Mouse (Mus musculus) liver, embryonic 16.5 days (tissue): ENCODE measurements around the gene Vps26a. TPM values are rescaled to one million over a fixed set of nuclear protein-coding genes. Genes with fewer than 3 reads are reported as not detected.
"Not testable (repeated sequence)": the region's sequence is repeated elsewhere in the genome, so short reads cannot be mapped to it uniquely, and the experiment has no call there.

ENCODE experiments used
- ATAC-seq: fragments of 200-750 bp; cut with Nextera tagmentation; 2 replicates; pipeline ENCODE4 v1.8.0; 2017; ENCODE audit warnings: low read depth, mild to moderate bottlenecking, moderate number of reproducible peaks, moderate library complexity
- H3K27ac ChIP-seq: fragments of 300-500 bp; sonication (generic); 2 replicates; pipeline ENCODE4 v1.5.1; 2014; ENCODE audit warnings: mild to moderate bottlenecking, low read length
- H3K27me3 ChIP-seq: fragments of 300-500 bp; sonication (generic); 2 replicates; pipeline ENCODE4 v1.6.1; 2014; ENCODE audit warnings: low read depth, low read length, mixed read lengths; ENCODE audit not compliant: control insufficient read depth, insufficient read depth
- H3K36me3 ChIP-seq: fragments of 300-500 bp; sonication (generic); 2 replicates; pipeline ENCODE4 v1.6.1; 2014; ENCODE audit warnings: mild to moderate bottlenecking; ENCODE audit not compliant: control insufficient read depth, insufficient read depth
- H3K4me1 ChIP-seq: fragments of 300-500 bp; sonication (generic); 2 replicates; pipeline ENCODE4 v1.6.1; 2014; ENCODE audit warnings: low read depth, low read length, mixed read lengths; ENCODE audit not compliant: control insufficient read depth
- H3K4me2 ChIP-seq: fragments of 300-500 bp; sonication (generic); 2 replicates; pipeline ENCODE4 v1.6.1; 2014; ENCODE audit warnings: low read depth, low read length, mixed read lengths
- H3K4me3 ChIP-seq: fragments of 300-500 bp; sonication (generic); 2 replicates; pipeline ENCODE4 v1.5.1; 2014; ENCODE audit warnings: low read depth, mild to moderate bottlenecking, low read length
- H3K9ac ChIP-seq: fragments of 300-500 bp; sonication (generic); 2 replicates; pipeline ENCODE4 v1.6.1; 2014; ENCODE audit warnings: low read depth, low read length
- H3K9me3 ChIP-seq: fragments of 300-500 bp; sonication (generic); replicated peaks from 2 replicates; pipeline ENCODE4 v1.6.1; 2016; ENCODE audit warnings: low read length; ENCODE audit not compliant: control insufficient read depth
- WGBS: fragments of 180-500 bp; shearing (Covaris S2); extraction: QIAGEN DNeasy Blood & Tissue Kit; methylation state at CpG from one replicate; pipeline ENCODE4 v1.1.7; 2014; ENCODE audit not compliant: insufficient replicate concordance; 5-methylcytosine and 5-hydroxymethylcytosine counted together
- polyA plus RNA-seq: library from polyadenylated mRNA; unstranded; fragments of >200 nt; fragmentation: Nextera tagmentation; extraction: Ambion mirVana; gene quantifications from 2 replicates; pipeline ENCODE4 v1.2.1, GENCODE M21; 2015

Vps26a gene
- polyA plus RNA-seq, 1 experiment from 2014 or later, result 38.0 TPM

GRCm38 (mm10) chr10:62481108-62481852, 5.3 kb downstream of the Vps26a start:
- no peak overlapping the region for H3K4me3 ChIP-seq
- peaks cover 2% of the 10 kb centered on the region; the same call in 1 of the 2 replicates for H3K36me3 ChIP-seq
- no peak overlapping the region for H3K27ac ChIP-seq
- H3K4me2 ChIP-seq, result no peak overlapping the region
- H3K9me3 ChIP-seq, result no peaks in the 10 kb centered on the region
- H3K4me1 ChIP-seq, result peaks cover 9% of the 10 kb centered on the region
- H3K9ac ChIP-seq, result no peak overlapping the region
- 68% methylated on average over 7 of the region's 7 CpGs for WGBS
- ATAC-seq, result no peak
- H3K27me3 ChIP-seq, result no peaks in the 10 kb centered on the region

DNA sequence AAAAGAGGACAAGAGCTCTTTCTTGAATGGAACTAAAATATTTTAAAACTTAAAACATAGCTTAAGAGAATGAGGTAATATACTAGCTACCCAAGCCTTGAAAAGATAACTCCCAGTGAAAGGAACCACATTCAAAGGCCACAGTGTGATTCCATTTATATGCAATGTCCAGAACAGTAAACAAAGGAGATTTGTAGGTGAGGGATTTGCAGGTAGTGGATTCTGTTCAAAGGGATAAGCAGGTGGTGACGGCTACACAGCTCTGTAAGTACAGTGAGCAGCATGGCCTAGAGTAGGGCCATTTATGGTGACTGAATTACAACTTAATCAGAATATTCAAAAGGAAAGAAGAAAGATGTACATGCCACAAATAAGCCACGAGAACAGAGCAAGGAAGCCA, 9.6 kb downstream of the Vps26a start:
- whole genome bisulfite sequencing, result 54% methylated on average over 2 of the region's 2 CpGs
- Histone ChIP-seq H3K9ac (no peak overlapping the region), H3K27ac (no peak overlapping the region), H3K9me3 (no peaks in the 10 kb centered on the region), H3K27me3 (no peaks in the 10 kb centered on the region), H3K36me3 (peaks cover 7% of the 10 kb centered on the region), H3K4me3 (no peak overlapping the region), H3K4me2 (no peak overlapping the region), H3K4me1 (no peaks in the 10 kb centered on the region)
- ATAC-seq, result no peak

DNA sequence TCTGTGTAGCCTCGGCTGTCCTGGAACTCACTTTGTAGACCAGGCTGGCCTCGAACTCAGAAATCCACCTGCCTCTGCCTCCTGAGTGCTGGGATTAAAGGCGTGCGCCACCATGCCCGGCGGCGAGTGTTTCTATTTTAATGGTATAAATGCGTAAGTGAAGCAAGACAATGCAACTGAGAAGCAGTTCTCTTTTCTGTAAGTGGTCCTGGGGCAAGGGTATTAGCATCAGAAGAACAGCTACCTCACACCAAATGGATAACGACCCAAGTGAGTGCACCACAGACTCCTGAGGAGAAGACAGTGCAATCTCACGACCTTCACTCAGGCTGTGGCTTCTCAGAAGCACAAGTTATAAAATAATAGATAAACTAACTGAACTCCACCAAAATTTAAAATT, 11.7 kb downstream of the Vps26a start:
- no peaks in the 10 kb centered on the region for H3K9me3 ChIP-seq
- WGBS, result 81% methylated on average over 10 of the region's 10 CpGs
- ATAC-seq, result no peak
- no peak overlapping the region for H3K4me2 ChIP-seq
- H3K27ac ChIP-seq, result no peak overlapping the region
- H3K4me3 ChIP-seq, result no peak overlapping the region
- H3K36me3 ChIP-seq, result peaks cover 7% of the 10 kb centered on the region
- no peaks in the 10 kb centered on the region for H3K4me1 ChIP-seq
- no peaks in the 10 kb centered on the region for H3K27me3 ChIP-seq
- no peak overlapping the region for H3K9ac ChIP-seq

DNA sequence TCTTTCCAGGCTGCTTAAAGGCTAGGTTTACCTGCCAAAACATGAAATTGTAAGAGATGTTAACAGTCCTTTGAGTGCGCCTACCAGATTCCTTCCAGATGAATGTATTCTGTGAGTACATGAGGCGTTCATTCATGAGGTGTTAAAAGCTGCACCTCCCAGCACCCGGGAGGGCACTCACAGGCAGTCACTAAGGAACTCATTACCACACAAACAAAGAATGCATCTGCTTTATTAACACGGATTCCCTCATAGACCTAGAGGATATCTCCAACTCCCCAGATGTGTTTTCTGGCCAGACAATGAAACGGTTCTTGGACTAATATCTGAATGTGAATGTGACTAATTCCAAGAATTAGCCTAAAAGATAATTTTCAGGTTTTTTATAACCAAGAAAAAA, 15.5 kb downstream of the Vps26a start:
- no peak for ATAC-seq
- Histone ChIP-seq H3K4me3 (no peak overlapping the region), H3K9ac (no peak overlapping the region), H3K27ac (no peak overlapping the region), H3K27me3 (no peaks in the 10 kb centered on the region), H3K36me3 (peaks cover 5% of the 10 kb centered on the region), H3K9me3 (no peaks in the 10 kb centered on the region), H3K4me2 (no peak overlapping the region), H3K4me1 (no peaks in the 10 kb centered on the region)
- 63% methylated on average over 5 of the region's 5 CpGs for WGBS

- ATAC-seq, result no peak
- Histone ChIP-seq H3K27ac (no peak overlapping the region), H3K27me3 (no peaks in the 10 kb centered on the region)
Observed at GRCm38 (mm10) chr10:62469736-62470135, 16.9 kb downstream of the Vps26a start.

DNA sequence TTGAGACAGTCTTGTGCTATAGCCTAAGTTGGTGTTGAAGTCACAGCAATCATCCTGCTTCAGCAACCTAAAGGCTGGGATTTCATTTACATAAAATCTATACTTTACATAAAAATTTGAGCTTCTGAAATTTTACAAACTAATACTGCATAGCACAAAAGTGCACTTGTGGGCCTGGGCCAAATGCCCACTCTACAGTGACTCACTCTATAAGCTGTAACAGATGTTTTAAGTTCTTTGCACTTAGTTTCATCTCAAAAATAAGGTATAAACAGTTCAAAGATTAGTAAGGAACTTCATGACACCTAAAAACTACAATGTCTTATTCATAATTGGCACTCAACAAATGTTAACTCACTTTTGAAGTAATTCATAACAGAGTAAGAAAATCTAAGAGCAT, 25.3 kb downstream of the Vps26a start:
- Histone ChIP-seq H3K27ac (no peak overlapping the region), H3K9me3 (no peaks in the 10 kb centered on the region), H3K36me3 (peaks cover 14% of the 10 kb centered on the region), H3K4me1 (no peaks in the 10 kb centered on the region), H3K27me3 (no peaks in the 10 kb centered on the region), H3K4me3 (no peak overlapping the region), H3K9ac (no peak overlapping the region), H3K4me2 (no peak overlapping the region)
- no peak for ATAC-seq

More at GRCm38 (mm10) chr10:62469736-62470135, 16.9 kb downstream of the Vps26a start:
- WGBS, result 80% methylated on average over 4 of the region's 4 CpGs
- Histone ChIP-seq H3K4me2 (no peak overlapping the region), H3K36me3 (peaks cover 3% of the 10 kb centered on the region), H3K9ac (no peak overlapping the region), H3K4me3 (no peak overlapping the region), H3K4me1 (no peaks in the 10 kb centered on the region), H3K9me3 (no peaks in the 10 kb centered on the region)

DNA sequence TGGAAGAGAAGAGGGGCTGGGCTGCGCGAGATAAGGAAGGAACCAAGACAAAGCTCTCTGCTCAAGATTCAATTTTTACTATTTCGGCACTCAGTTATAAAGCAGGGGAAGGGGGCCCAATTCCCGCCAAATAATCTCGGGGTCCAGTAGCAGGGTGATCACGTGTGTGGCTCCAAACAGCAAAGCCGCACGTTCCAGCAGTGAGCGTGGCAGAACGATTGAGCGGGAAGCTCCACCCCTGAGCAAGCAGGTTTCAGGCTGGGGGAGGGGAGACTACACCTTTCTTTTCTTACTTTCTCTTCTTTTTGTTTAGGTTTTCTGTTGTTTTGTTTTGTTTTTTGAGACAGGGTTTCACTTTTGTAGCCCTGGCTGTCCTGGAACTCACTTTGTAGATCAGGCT, 34.6 kb downstream of the Vps26a start:
- H3K4me3 ChIP-seq, H3K27ac ChIP-seq, H3K9me3 ChIP-seq, H3K4me2 ChIP-seq, ATAC-seq, H3K27me3 ChIP-seq, H3K9ac ChIP-seq: not testable (repeated sequence)
- Histone ChIP-seq H3K4me1 (peaks cover 16% of the 10 kb centered on the region), H3K36me3 (peaks cover 13% of the 10 kb centered on the region)
- 56% methylated on average over 11 of the region's 11 CpGs for WGBS

DNA sequence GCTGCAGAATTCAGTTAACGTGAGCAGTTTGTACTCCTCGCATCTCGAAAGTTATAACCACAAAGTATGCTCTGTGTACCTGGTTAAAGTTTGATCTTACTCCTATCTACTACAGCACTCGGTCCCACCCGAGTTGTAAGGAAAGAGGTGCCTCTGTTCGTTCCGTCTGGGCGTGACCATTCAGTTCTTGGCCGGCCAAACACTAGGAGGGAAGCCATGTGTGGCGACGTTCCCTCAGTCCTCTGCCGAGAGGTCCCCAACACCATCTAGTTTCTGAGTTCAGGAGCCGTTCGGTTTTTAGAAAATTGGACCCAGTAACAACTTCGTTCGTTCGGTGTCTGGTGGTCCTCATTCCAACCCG, 36.3 kb downstream of the Vps26a start:
- peak; percentile 7; the same call in 1 of the 2 replicates for ATAC-seq
- WGBS, result 33% methylated on average over 18 of the region's 18 CpGs

DNA sequence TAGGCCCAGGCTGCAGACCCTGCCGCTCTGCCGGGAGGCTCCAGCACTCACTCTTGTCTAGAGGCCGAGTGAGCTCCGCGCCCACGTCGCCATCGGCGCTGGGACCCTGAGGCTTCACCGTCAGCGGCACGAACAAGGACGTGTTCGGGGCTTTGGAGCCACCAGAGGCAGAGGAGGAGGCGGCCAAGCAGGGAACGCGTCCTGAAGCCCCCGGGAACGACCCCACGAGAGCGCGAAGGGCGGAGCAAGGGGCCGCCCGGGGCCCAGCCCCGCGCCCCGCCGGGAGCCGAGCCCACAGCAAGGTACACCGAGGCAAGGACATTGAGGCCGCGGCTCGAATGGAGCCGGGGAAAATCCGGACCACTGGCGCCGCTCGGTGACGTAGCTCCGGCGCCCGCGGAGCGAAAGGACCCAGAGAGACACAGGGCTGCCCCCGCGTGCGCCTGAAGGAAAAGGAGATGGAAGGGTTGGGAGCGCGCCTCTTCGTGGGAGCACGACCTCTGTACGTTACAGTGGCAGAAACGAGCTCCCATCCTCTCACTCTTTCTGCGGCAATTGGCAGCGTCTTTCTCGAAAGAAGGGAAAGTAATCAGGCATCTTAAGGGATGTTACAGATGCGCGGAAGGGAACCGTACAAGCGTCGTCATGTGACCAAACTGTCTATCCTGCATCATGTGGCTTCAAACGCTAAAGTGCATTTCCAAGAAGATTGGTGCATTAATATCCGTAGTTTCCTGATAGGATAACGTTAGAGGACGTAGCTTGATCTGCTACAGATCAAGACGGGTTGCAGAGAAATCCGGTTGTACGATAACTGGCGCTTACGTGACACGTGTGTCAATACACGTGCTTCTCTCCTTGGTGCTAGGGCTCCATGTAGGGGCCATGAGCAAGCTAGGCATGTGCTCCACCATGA, 37.0 kb downstream of the Vps26a start, which contains the start of the genes 4930507D05Rik and Supv3l1:
4930507D05Rik (plus strand) TSS at position 126 of the 916 bp plus-strand sequence.
Supv3l1 (minus strand) TSS at position 375 of the 916 bp plus-strand sequence.
- peak within 1 kb of the TSS; percentile 86 for H3K4me3 ChIP-seq
- under 1% methylated on average over 73 of the region's 73 CpGs for whole genome bisulfite sequencing
- H3K27me3 ChIP-seq, result no peaks in the 10 kb centered on the region
- H3K27ac ChIP-seq, result peak within 1 kb of the TSS; percentile 78
- H3K36me3 ChIP-seq, result peaks cover 3% of the 10 kb centered on the region; the same call in 1 of the 2 replicates
- H3K4me2 ChIP-seq, result peak within 1 kb of the TSS; percentile 64
- peaks cover 16% of the 10 kb centered on the region for H3K4me1 ChIP-seq
- H3K9me3 ChIP-seq, result no peaks in the 10 kb centered on the region
- peak within 1 kb of the TSS; percentile 95 for H3K9ac ChIP-seq
- ATAC-seq, result peak; percentile 89

More for the DNA sequence above, 36.3 kb downstream of the Vps26a start:
- Histone ChIP-seq H3K27me3 (no peaks in the 10 kb centered on the region), H3K4me2 (peak overlapping the region; percentile 64), H3K27ac (peak overlapping the region; percentile 78), H3K9ac (peak overlapping the region; percentile 95), H3K9me3 (no peaks in the 10 kb centered on the region), H3K4me3 (peak overlapping the region; percentile 86), H3K36me3 (peaks cover 2% of the 10 kb centered on the region), H3K4me1 (peaks cover 16% of the 10 kb centered on the region)
